Mouse (Mus musculus): Measurements from ENCODE around the gene Trim59. TPM values are rescaled to one million over a fixed set of nuclear protein-coding genes. Genes with fewer than 3 reads are reported as not detected.

Gene Trim59
- polyA plus RNA-seq, 1 experiment from 2014 or later: 38.0 TPM

DNA sequence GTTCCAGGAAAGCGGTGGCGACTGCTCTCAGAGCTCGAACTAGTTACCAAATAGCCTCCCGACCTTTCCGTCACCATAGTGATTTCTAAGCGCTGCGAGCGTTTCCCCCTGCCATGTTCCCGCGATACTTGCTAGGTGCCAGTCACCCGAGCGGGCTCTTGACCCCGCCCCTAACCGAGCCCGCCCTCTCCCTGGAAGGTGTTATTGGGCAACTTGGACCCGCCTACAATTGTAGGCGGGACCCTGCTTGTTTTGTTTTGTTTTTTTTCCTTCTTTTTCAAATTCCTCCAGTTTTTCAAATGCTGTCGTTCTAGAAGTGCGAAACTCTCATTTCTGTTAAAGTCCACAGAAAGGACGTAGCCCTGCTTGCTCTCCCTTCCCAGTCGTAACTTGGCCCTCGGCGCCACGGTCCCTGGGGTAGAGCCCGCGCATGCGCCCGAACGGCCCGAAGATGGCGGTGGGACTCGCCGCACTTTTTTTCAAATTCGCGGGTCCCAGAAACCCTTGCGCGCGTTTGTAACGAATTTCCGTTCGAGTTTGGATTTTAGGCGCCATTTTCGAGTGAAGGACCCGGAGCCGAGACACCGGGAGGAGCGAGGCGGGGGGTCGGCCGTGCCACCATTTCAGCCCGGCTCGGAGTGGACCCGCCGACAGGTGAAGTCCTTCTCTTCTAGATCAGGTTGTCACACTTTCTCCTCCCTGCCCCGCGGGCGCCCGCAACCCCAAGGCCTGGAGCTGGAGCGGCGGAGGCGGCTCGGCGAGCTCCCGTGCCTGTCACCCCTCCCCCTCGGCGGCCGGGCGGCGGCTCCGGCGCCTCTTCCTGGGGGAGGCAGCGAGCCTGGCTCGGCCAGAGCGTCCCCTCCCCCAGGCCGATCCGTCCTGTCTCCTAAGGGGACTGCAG, 39.9 kb downstream of the Trim59 start, which contains the start of the genes Ift80 and Smc4:
Gene Ift80 (minus strand): TSS at position 134 of the 901 bp plus-strand sequence.
Gene Smc4 (plus strand): TSS at position 302 of the 901 bp plus-strand sequence.
- H3K27me3 ChIP-seq: no peaks in the 10 kb centered on the region
- peak within 1 kb of the TSS; percentile 83 for H3K9ac ChIP-seq
- H3K4me2 ChIP-seq: peak within 1 kb of the TSS; percentile 95
- H3K9me3 ChIP-seq: no peaks in the 10 kb centered on the region
- WGBS: under 1% methylated on average over 75 of the region's 76 CpGs
- peaks cover 27% of the 10 kb centered on the region for H3K4me1 ChIP-seq (replicated peaks)
- H3K4me3 ChIP-seq: peak within 1 kb of the TSS; percentile 98
- no peaks in the 10 kb centered on the region for H3K36me3 ChIP-seq
- H3K27ac ChIP-seq (replicated peaks): peak within 1 kb of the TSS; percentile 86
- ATAC-seq (ENCODE audit: low read depth): peak; percentile 97

GRCm38 (mm10) chr3:69004055-69004436, 40.5 kb downstream of the Trim59 start:
- WGBS: under 1% methylated on average over 7 of the region's 7 CpGs
- Histone ChIP-seq H3K4me3 (peak overlapping the region; percentile 98), H3K36me3 (no peaks in the 10 kb centered on the region), H3K27ac (replicated peaks) (peak overlapping the region; percentile 86), H3K4me1 (replicated peaks) (peaks cover 27% of the 10 kb centered on the region), H3K4me2 (peak overlapping the region; percentile 95), H3K9me3 (no peaks in the 10 kb centered on the region), H3K27me3 (no peaks in the 10 kb centered on the region), H3K9ac (peak overlapping the region; percentile 65)
- peak; percentile 32 for ATAC-seq (ENCODE audit: low read depth)

DNA sequence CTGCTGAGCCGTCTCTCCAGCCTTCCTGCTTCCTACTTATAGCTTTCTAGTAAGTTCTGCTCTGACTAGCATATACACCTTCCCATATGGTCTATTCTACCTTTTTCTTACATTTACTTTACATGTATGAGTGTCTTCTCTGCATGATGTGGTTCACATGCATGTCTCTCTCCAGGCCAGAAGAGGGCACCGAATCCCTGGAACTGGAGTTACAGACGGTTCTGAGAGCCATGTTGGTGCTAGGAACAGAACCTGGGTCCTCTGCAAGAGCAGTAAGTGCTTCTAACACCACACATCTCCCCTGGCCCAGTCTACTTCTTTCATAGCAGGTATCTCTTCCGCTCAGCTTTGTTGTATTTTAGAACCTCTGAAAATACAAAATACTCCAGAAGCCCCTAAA, 41.8 kb downstream of the Trim59 start:
- Histone ChIP-seq H3K4me3 (no peak overlapping the region), H3K4me1 (replicated peaks) (peaks cover 27% of the 10 kb centered on the region), H3K36me3 (no peaks in the 10 kb centered on the region), H3K4me2 (no peak overlapping the region), H3K27ac (replicated peaks) (no peak overlapping the region), H3K9me3 (no peaks in the 10 kb centered on the region), H3K27me3 (no peaks in the 10 kb centered on the region), H3K9ac (no peak overlapping the region)
- ATAC-seq (ENCODE audit: low read depth): no peak
- WGBS: 93% methylated on average over 4 of the region's 4 CpGs

DNA sequence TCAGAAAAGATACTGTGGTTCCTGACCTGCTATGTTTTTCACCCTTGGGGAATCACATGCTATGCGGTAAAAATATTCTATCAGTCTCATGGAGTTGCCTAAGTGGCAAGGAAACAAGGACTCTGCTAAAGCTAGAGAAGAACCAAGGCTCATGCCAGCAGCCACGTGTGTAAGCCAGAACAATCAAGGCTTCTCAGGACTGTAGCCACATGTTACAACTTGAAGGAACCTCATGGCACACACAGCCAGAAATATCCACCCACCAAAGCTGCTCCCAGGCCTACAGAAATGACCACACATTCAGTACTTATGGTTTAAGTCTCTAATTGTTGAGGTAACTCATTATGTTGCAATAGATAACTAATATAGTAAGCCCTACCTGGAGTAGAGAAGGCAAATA, 58.0 kb downstream of the Trim59 start:
- WGBS: 95% methylated on average over 2 of the region's 2 CpGs
- no peak overlapping the region for H3K4me2 ChIP-seq

More for the DNA sequence above, 58.0 kb downstream of the Trim59 start:
- Histone ChIP-seq H3K4me3 (no peak overlapping the region), H3K27ac (replicated peaks) (no peak overlapping the region), H3K27me3 (no peaks in the 10 kb centered on the region), H3K9ac (no peak overlapping the region), H3K9me3 (no peaks in the 10 kb centered on the region), H3K4me1 (replicated peaks) (no peaks in the 10 kb centered on the region), H3K36me3 (peaks cover 20% of the 10 kb centered on the region)
- ATAC-seq (ENCODE audit: low read depth): no peak

MicroRNA genes within 50 kb of the gene (microRNA counts, 519-probe panel; counts per million panel counts)
- microRNA mmu-miR-15b: 5,339 counts per million, percentile 91 among the panel's probes with 10 or more counts

Small RNA genes within 50 kb of the gene (microRNA-seq; reads per million reads assigned to microRNA genes)
- 554 reads per million, percentile 76 among the genes with 10 or more reads in this experiment for gene Mir15b
- 267 reads per million, percentile 68 among the genes with 10 or more reads in this experiment for gene Mir16-2

Other genes starting within 250 kb of the Trim59 start
- gene 1110032F04Rik, start 175.2 kb downstream of the Trim59 start, polyA plus RNA-seq (2015; fragmentation: Nextera tagmentation; extraction: Ambion mirVana): 2.8 and 3.5 TPM in 2 replicates
- 10.0 and 10.1 TPM in 2 replicates for gene Ift80, start 40.2 kb downstream of the Trim59 start, polyA plus RNA-seq (2015; fragmentation: Nextera tagmentation; extraction: Ambion mirVana)
- 46.2 and 51.9 TPM in 2 replicates for gene Smc4, start 40.0 kb downstream of the Trim59 start, polyA plus RNA-seq (2015; fragmentation: Nextera tagmentation; extraction: Ambion mirVana)
- 31.8 and 35.0 TPM in 2 replicates for gene Kpna4, start 82.4 kb upstream of the Trim59 start, polyA plus RNA-seq (2015; fragmentation: Nextera tagmentation; extraction: Ambion mirVana)
- not detected in 2 replicates for gene Arl14, start 177.7 kb upstream of the Trim59 start, polyA plus RNA-seq (2015; fragmentation: Nextera tagmentation; extraction: Ambion mirVana)